Mouse (Mus musculus): Measurements from ENCODE around the gene Rrp36.

Gene Rrp36

DNA sequence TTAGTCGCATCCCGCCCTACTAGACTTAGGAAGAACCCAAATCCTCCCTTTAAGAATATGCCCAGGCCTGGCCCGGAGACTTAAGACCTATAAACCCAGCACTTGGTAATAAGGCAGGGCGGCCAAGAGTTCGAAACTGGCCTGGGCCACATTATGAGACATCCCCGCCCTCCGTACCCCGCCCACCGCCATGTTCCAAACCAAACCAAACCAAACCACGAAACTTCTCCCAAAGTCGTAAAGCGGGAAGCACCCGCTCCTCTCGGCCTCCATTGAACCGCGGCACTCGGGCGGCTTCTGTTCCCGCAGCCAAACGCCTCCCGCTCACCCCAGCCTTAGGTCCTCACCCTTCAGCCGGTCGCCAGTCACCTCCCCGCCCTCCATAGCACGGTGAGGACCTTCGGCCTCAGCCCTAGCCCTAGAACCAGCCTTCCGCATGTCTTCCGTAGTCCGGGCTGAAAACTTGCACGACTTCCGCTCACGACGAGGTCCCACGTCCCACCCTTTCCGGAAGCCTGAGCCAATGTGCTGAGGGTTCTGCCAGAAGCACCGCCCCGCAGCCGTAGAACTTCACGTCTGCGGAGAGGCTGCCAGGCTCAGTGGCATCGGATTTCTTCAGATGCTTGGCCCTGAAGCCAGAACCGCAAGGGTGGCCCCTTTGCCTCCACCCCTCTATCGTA is at the start of gene Rrp36:
TSS of gene Rrp36 (minus strand) at position 503 of the 680 bp plus-strand sequence.
- peak; percentile 94 to 95 for DNase-seq

GRCm38 (mm10) chr17:46721077-46721476 is 46.9 kb upstream of the Rrp36 start:
- no peak for DNase-seq

GRCm38 (mm10) chr17:46714756-46715481 is 40.8 kb upstream of the Rrp36 start:
- peak; percentile 51 to 63 for DNase-seq

GRCm38 (mm10) chr17:46713849-46714248 is 39.7 kb upstream of the Rrp36 start:
- no peak for DNase-seq

DNA sequence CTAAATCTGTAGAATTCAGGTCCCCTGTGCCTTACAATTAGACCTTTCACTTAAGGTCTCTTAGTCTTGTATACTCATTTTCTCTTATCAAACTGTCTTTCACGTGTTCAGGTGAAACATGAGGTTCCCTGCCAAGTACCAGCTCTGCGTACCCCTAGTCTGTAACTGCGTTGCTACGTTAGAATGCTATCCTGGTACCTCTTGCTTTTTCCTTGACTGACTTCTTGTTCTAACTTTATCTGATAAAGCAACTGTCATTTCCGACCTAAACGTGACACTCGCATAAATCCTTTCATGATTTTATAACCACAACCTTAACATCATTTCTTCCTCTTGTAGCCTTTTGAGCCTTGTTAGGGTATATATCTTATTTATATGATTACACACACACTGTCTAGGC is 38.3 kb upstream of the Rrp36 start:
- DNase-seq = no peak

DNA sequence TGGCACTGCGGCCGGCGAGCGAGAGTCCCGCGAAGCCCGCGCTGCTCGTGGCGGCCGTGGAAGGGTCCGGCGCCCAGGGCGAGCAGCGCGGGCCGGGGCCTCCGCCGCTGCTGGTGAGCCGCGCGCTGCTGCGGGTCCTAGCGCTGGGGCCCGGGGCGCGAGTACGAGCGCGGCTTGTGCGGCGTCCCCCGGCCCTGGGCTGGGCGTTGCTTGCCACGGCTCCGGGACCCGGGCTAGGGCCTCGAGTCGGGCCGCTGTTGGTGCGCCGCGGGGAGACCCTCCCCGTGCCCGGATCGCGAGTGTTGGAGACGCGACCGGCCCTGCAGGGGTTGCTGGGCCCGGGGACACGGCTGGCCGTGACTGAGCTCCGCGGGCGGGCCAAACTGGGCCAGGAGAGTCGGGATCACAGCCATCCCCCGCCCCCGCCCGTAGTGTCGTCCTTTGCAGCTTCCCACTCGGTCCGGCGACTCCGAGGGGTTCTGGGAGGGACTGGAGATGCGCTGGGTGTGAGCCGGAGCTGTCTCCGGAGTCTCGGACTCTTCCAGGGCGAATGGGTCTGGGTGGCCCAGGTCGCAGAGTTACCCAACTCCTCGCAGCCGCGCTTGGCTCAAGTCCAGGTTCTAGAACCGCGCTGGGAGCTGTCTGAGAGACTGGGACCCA is 37.6 kb upstream of the Rrp36 start:
- DNase-seq = peak; percentile 63 to 70

GRCm38 (mm10) chr17:46710959-46711597 is 36.9 kb upstream of the Rrp36 start, which contains the start of gene Pex6:
Pex6 (plus strand) TSS chr17:46711463.
- DNase-seq = peak; percentile 98 to 99

GRCm38 (mm10) chr17:46706375-46707089 is 32.4 kb upstream of the Rrp36 start:
- no peak for DNase-seq

GRCm38 (mm10) chr17:46704887-46705835 is 31.0 kb upstream of the Rrp36 start, which contains the start of gene Ppp2r5d:
Ppp2r5d (minus strand) TSS chr17:46705111.
- peak; percentile 96 to 98 for DNase-seq

GRCm38 (mm10) chr17:46703971-46704886 is 30.1 kb upstream of the Rrp36 start:
- DNase-seq = no peak

- DNase-seq = no peak
These were observed 28.4 kb upstream of the Rrp36 start for GRCm38 (mm10) chr17:46702506-46702905.

- DNase-seq = no peak
These were observed 27.9 kb upstream of the Rrp36 start for GRCm38 (mm10) chr17:46702100-46702499.

DNA sequence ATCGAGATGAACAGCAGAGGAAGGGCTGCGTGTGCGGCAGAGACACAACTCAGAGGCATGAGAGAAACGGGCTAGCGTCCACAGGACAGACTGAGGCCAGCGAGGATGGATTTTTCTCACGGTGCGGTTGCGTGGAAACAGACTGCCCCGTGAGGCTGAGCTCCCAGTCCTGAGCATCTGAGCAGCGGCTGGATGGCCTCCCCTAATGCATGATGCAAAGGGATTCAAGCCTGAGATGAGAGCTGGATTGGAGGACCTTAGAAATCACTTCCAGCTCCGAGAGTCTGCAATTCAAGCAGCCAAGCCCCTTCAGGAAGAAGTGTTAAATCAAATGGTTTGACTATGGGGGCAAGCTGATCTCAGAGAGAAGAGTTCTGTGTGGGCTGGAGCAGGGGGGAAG is 27.3 kb upstream of the Rrp36 start:
- no peak for DNase-seq

GRCm38 (mm10) chr17:46699912-46700311 is 25.8 kb upstream of the Rrp36 start:
- DNase-seq = peak; percentile 78 to 82

GRCm38 (mm10) chr17:46699245-46699644 is 25.1 kb upstream of the Rrp36 start:
- DNase-seq = no peak

DNA sequence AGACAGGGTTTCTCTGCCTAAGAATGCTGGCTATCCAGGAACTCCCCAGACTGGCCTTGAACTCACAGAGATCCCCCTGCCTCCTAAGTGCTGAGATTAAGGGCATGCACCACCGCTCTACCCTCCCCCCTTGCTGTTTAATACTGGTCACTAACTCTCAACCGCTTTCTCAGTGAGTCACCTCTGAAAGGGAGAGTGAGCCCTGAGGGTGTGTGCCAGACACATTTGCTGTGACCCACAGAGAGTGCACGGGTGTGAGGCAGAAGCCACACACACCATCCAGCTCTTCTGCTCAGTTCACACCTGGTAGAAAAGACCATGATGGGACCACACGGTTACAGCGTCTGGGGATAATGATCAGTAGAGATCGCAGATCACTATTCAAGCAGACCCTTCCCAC is 24.4 kb upstream of the Rrp36 start:
- no peak for DNase-seq

- DNase-seq = no peak
These were observed 20.4 kb upstream of the Rrp36 start for GRCm38 (mm10) chr17:46694517-46695063.

DNA sequence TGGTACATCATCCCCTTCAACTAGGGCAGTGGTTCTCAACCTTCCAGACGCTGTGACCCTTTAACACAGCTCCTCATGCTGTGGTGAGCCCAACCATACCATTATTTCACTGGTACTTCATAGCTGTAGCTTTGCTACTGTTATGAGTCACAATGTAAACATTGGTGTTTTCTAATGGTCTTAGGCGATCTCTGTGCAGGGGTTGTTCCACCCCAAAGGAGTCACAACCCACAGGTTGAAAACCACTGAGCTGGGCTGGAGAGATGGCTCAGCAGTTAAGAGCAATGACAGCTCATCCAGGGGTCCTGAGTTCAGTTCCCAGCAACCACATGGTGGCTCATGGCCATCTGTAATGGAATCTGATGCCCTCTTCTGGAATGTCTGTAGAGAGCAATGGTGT is 17.2 kb upstream of the Rrp36 start:
- no peak for DNase-seq

- no peak for DNase-seq
These were observed 16.5 kb upstream of the Rrp36 start for GRCm38 (mm10) chr17:46690665-46691064.

DNA sequence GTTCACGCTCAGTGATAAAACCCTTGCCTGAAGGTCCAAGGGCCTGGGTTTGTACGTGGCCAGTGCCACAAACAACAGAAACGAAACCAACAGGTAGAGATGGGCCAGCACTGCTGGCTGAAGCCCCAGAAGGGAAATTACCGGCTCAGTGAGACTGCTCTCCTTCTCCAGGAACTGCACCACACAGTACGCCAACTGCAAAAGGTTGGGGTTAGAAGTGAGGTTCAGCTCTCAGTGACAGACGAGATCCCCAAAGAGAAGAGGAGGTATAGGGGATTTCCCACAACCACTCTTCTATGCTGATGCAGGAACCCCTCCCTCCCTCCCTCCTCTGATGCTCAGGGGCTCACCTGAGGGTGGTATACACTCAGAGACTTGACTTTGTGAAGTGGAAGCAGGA is 11.8 kb upstream of the Rrp36 start:
- no peak for DNase-seq

Data from cerebellum, postnatal 10 days (tissue).